In the genomic region with DNA sequence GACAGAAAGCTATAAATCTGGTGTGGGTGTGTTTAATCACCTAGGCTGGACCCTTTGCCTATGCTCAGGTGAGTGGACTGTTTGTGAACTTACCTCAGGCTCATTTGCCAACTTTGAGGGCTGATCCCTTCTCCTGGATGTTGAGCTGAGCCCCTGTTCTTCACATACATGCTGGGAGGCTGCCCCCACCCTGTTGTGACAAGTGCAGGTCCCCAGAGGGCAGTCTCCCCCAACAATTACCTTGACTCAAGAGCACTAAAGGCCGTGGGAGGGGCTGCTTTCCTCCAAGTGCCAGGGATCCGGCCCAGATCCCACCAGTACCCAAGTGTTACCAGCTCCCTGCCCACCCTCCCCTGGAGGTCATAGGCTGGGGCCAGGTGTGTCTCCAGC, we compare ENCODE assay signal across 10 mouse cellular contexts. TPM values are rescaled to one million over a fixed set of nuclear protein-coding genes. Genes with fewer than 3 reads are reported as not detected.
DNase-seq lines count a peak whose midpoint lies in the region; ATAC-seq and TF ChIP-seq lines count a peak whose summit lies in the region.
"Had no signal": no experiment of that assay in that cellular context is flagged by ENCODE, and none has a peak within 500 bp of the region (broad histone marks: within the 10 kb centered on the region; RNA-seq: fewer than 3 reads in every experiment).

No protein-coding gene starts in this region.

- no peak overlapping the region for H3K4me2 ChIP-seq in hindbrain, postnatal 0 days (ENCODE audit: low read depth, low read length)
- H3K4me2 ChIP-seq: intestine, embryonic 15.5 days had no signal

- H3K9ac ChIP-seq in MEL (ENCODE audit: control insufficient read depth, low read depth, low read length, poor library complexity, severe bottlenecking), result no peak overlapping the region
- no peak overlapping the region for H3K9ac ChIP-seq in hindbrain, postnatal 0 days (replicated peaks; ENCODE audit: low read length)
- H3K9ac ChIP-seq: intestine, embryonic 15.5 days had no signal

- peaks cover 8% of the 10 kb centered on the region; the same call in 1 of the 2 replicates for H3K4me1 ChIP-seq in lung, adult 2 months (ENCODE audit: control insufficient read depth, insufficient read depth, low read length)
- H3K4me1 ChIP-seq in MEL (ENCODE audit: control insufficient read depth in 1 of 2, insufficient read depth in 2 of 2, low read length in 2 of 2), result peaks cover 0 to 14% of the 10 kb centered on the region in 2 experiments; a peak in 2 of 4 replicates
- H3K4me1 ChIP-seq in hindbrain, postnatal 0 days (ENCODE audit: insufficient read depth, low read length), result 0 out of 2 replicates have a peak, but pooled peaks cover 5% of the 10 kb centered on the region
- H3K4me1 ChIP-seq in kidney, adult 2 months (ENCODE audit: control insufficient read depth, insufficient read depth, low read length), result no peaks in the 10 kb centered on the region

- intact Hi-C loops in gastrocnemius, postnatal 36 days (cut with DNase I), result no loop called here

- TF ChIP-seq POLR2A in lung, adult 2 months (IDR thresholded peaks at IDR 0.05; ENCODE audit: borderline replicate concordance, extremely low read depth, low read depth, low read length), result no peak
- TF ChIP-seq POLR2A in MEL (IDR thresholded peaks at IDR 0.05; ENCODE audit: control insufficient read depth in 1 of 2, insufficient read depth in 1 of 2, low read depth in 1 of 2, low read length in 2 of 2, poor library complexity in 1 of 2), result no peak; a peak in 1 of 4 replicates
- no peak for TF ChIP-seq POLR2A in kidney, adult 2 months (IDR thresholded peaks at IDR 0.05; ENCODE audit: low read depth, low read length)

- no peaks in the 10 kb centered on the region for H3K9me3 ChIP-seq in MEL (replicated peaks; ENCODE audit: insufficient read depth, low read length)
- no peaks in the 10 kb centered on the region for H3K9me3 ChIP-seq in hindbrain, postnatal 0 days (ENCODE audit: low read length)
- H3K9me3 ChIP-seq: intestine, embryonic 15.5 days; limb, embryonic 10.5 days had no signal

- no peak for DNase-seq in lung, adult 2 months
- no peak for DNase-seq in lung, postnatal 14 days
- DNase-seq in MEL (ENCODE audit: low read depth, low spot score), result peak; percentile 57
- peak; percentile 49 for DNase-seq in hindbrain, postnatal 0 days (ENCODE audit: low spot score)
- DNase-seq in thymus, postnatal 0 days (ENCODE audit: low spot score), result peak; percentile 56
- DNase-seq in kidney, adult 2 months, result no peak
- DNase-seq in gastrocnemius, postnatal 36 days, result no peak
- DNase-seq: cerebellum, adult 9-10 months had no signal

- no peaks in the 10 kb centered on the region; a peak in 1 of 4 replicates for H3K36me3 ChIP-seq in MEL (ENCODE audit: control insufficient read depth in 1 of 2, insufficient read depth in 2 of 2, low read length in 2 of 2)
- peaks cover 31% of the 10 kb centered on the region for H3K36me3 ChIP-seq in hindbrain, postnatal 0 days (ENCODE audit: insufficient read depth, low read length)
- no peaks in the 10 kb centered on the region; the same call in 1 of the 2 replicates for H3K36me3 ChIP-seq in kidney, adult 2 months (ENCODE audit: control insufficient read depth, insufficient read depth, low read length)

- TF ChIP-seq RAD21 in MEL (IDR thresholded peaks at IDR 0.05; ENCODE audit: low read depth, low read length), result peak; percentile 32

- H3K27ac ChIP-seq in MEL (ENCODE audit: control insufficient read depth, low read depth, low read length), result no peak overlapping the region
- peak overlapping the region; percentile 66; the same call in 1 of the 2 replicates for H3K27ac ChIP-seq in hindbrain, postnatal 0 days
- no peak overlapping the region for H3K27ac ChIP-seq in kidney, adult 2 months (ENCODE audit: insufficient read depth, low read depth, low read length)
- H3K27ac ChIP-seq: intestine, embryonic 15.5 days; limb, embryonic 10.5 days had no signal

- peak; percentile 12; the same call in 1 of the 2 replicates for TF ChIP-seq CTCF in lung, adult 2 months (IDR thresholded peaks at IDR 0.05; ENCODE audit: insufficient read depth, low read length)
- TF ChIP-seq CTCF in MEL (IDR thresholded peaks at IDR 0.05 in 2 of 3, conservative IDR thresholded peaks at IDR 0.05 in 1 of 3; ENCODE audit: control insufficient read depth in 1 of 3, insufficient read depth in 1 of 3, low read depth in 2 of 3, low read length in 3 of 3, poor library complexity in 1 of 3, severe bottlenecking in 1 of 3), result peak in 2 of 3 experiments; percentile 47 to 50; a peak in 5 of 6 replicates
- no peak for TF ChIP-seq CTCF in hindbrain, postnatal 0 days (IDR thresholded peaks at IDR 0.05; ENCODE audit: low read depth)
- no peak for TF ChIP-seq CTCF in kidney, adult 2 months (conservative IDR thresholded peaks at IDR 0.05; ENCODE audit: insufficient read depth, insufficient read length, low read depth, low read length)

- no peak for ATAC-seq in hindbrain, postnatal 0 days
- ATAC-seq: intestine, embryonic 15.5 days had no signal

- no peaks in the 10 kb centered on the region for H3K79me2 ChIP-seq in MEL (ENCODE audit: control insufficient read depth, insufficient read depth, low read length, poor library complexity)

- WGBS in lung, adult 2 months, result 8% methylated on average over 2 of the region's 2 CpGs
- WGBS in hindbrain, postnatal 0 days, result 18% methylated on average over 2 of the region's 2 CpGs
- 11% methylated on average over 2 of the region's 2 CpGs for WGBS in kidney, adult 2 months

- no peak overlapping the region for H3K4me3 ChIP-seq in lung, adult 2 months (replicated peaks; ENCODE audit: extremely low read depth, low read depth, low read length)
- no peak overlapping the region for H3K4me3 ChIP-seq in MEL (ENCODE audit: control insufficient read depth in 1 of 2, insufficient read depth in 1 of 2, low read depth in 2 of 2, low read length in 2 of 2)
- H3K4me3 ChIP-seq in hindbrain, postnatal 0 days (ENCODE audit: low read length), result no peak overlapping the region
- no peak overlapping the region for H3K4me3 ChIP-seq in kidney, adult 2 months (ENCODE audit: insufficient read depth, low read depth, low read length)
- H3K4me3 ChIP-seq: intestine, embryonic 15.5 days; limb, embryonic 10.5 days had no signal

- H3K27me3 ChIP-seq in MEL (ENCODE audit: control insufficient read depth in 1 of 2, insufficient read depth in 2 of 2, low read length in 2 of 2), result no peaks in the 10 kb centered on the region
- no peaks in the 10 kb centered on the region for H3K27me3 ChIP-seq in hindbrain, postnatal 0 days (ENCODE audit: insufficient read depth, low read length)
- no peaks in the 10 kb centered on the region for H3K27me3 ChIP-seq in kidney, adult 2 months (replicated peaks; ENCODE audit: control insufficient read depth, insufficient read depth, low read length)

- TF ChIP-seq EP300 in MEL (IDR thresholded peaks at IDR 0.05; ENCODE audit: low read depth in 1 of 2, low read length in 2 of 2), result no peak

RNA-seq across cellular contexts. Expression of gene Celf5, which starts 2.5 kb away (rescaled TPM):
- 0.92 and 1.1 TPM in 2 replicates for polyA plus RNA-seq in lung, adult 2 months (2012; rRNA removed)
- total RNA-seq in MEL (2012; rRNA removed), result 0.03 and 0.08 TPM in 2 replicates
- polyA plus RNA-seq in MEL (2012; ENCODE audit: insufficient read depth in 1 of 2, insufficient read length in 2 of 2, low read depth in 1 of 2, low replicate concordance in 2 of 2, missing spikeins in 1 of 2), result under 1 TPM in 1 of 2 experiments, not detected in 1; 0.38 TPM
- total RNA-seq in hindbrain, postnatal 0 days (2014; rRNA removed), result 93.9 and 128 TPM in 2 replicates
- polyA plus RNA-seq in hindbrain, postnatal 0 days (2015; fragmentation: Nextera tagmentation; extraction: Ambion mirVana), result 40.1 and 43.2 TPM in 2 replicates
- 0.04 and 0.25 TPM in 2 replicates for polyA plus RNA-seq in thymus, postnatal 0 days (2015; fragmentation: Nextera tagmentation; extraction: Ambion mirVana)
- 0.18 and 0.27 TPM in 2 replicates for polyA plus RNA-seq in kidney, adult 2 months (2012; rRNA removed)
- total RNA-seq in gastrocnemius, postnatal 36 days (2021), result not detected

RNA-seq across cellular contexts. Expression of gene Ncln, which starts 11.1 kb away (rescaled TPM):
- polyA plus RNA-seq in lung, adult 2 months (2012; rRNA removed), result 197 and 203 TPM in 2 replicates
- total RNA-seq in MEL (2012; rRNA removed), result 120 and 136 TPM in 2 replicates
- polyA plus RNA-seq in MEL (2012; ENCODE audit: insufficient read depth in 1 of 2, insufficient read length in 2 of 2, low read depth in 1 of 2, low replicate concordance in 2 of 2, missing spikeins in 1 of 2), result 100 to 1,000 TPM; 215 to 276 TPM
- total RNA-seq in hindbrain, postnatal 0 days (2014; rRNA removed), result 124 and 170 TPM in 2 replicates
- 66.3 and 66.5 TPM in 2 replicates for polyA plus RNA-seq in hindbrain, postnatal 0 days (2015; fragmentation: Nextera tagmentation; extraction: Ambion mirVana)
- 39.4 and 45.5 TPM in 2 replicates for polyA plus RNA-seq in thymus, postnatal 0 days (2015; fragmentation: Nextera tagmentation; extraction: Ambion mirVana)
- polyA plus RNA-seq in kidney, adult 2 months (2012; rRNA removed), result 148 and 190 TPM in 2 replicates
- 10 to 100 TPM; 42.1 to 44.9 TPM for total RNA-seq in gastrocnemius, postnatal 36 days (2021)

RNA-seq across cellular contexts. Expression of gene S1pr4, which starts 14.9 kb away (rescaled TPM):
- 40.3 and 47.5 TPM in 2 replicates for polyA plus RNA-seq in lung, adult 2 months (2012; rRNA removed)
- 1.7 and 2.1 TPM in 2 replicates for total RNA-seq in MEL (2012; rRNA removed)
- 1 to 10 TPM in 1 of 2 experiments, not detected in 1; 1.6 TPM for polyA plus RNA-seq in MEL (2012; ENCODE audit: insufficient read depth in 1 of 2, insufficient read length in 2 of 2, low read depth in 1 of 2, low replicate concordance in 2 of 2, missing spikeins in 1 of 2)
- 0.40 and 1.3 TPM in 2 replicates for total RNA-seq in hindbrain, postnatal 0 days (2014; rRNA removed)
- 0.38 and 0.40 TPM in 2 replicates for polyA plus RNA-seq in hindbrain, postnatal 0 days (2015; fragmentation: Nextera tagmentation; extraction: Ambion mirVana)
- polyA plus RNA-seq in thymus, postnatal 0 days (2015; fragmentation: Nextera tagmentation; extraction: Ambion mirVana), result 22.2 and 25.6 TPM in 2 replicates
- polyA plus RNA-seq in kidney, adult 2 months (2012; rRNA removed), result 2.3 and 4.9 TPM in 2 replicates
- total RNA-seq in gastrocnemius, postnatal 36 days (2021), result 1 to 10 TPM in 1 of 2 experiments, under 1 TPM in 1; 0.46 to 1.5 TPM

RNA-seq across cellular contexts. Expression of gene Nfic, which starts 29.6 kb away (rescaled TPM):
- polyA plus RNA-seq in lung, adult 2 months (2012; rRNA removed), result 89.6 and 103 TPM in 2 replicates
- total RNA-seq in MEL (2012; rRNA removed), result 2.0 and 3.6 TPM in 2 replicates
- polyA plus RNA-seq in MEL (2012; ENCODE audit: insufficient read depth in 1 of 2, insufficient read length in 2 of 2, low read depth in 1 of 2, low replicate concordance in 2 of 2, missing spikeins in 1 of 2), result 1 to 10 TPM in 1 of 2 experiments, not detected in 1; 9.7 TPM
- 17.2 and 26.5 TPM in 2 replicates for total RNA-seq in hindbrain, postnatal 0 days (2014; rRNA removed)
- 33.8 and 34.6 TPM in 2 replicates for polyA plus RNA-seq in hindbrain, postnatal 0 days (2015; fragmentation: Nextera tagmentation; extraction: Ambion mirVana)
- 21.5 and 21.9 TPM in 2 replicates for polyA plus RNA-seq in thymus, postnatal 0 days (2015; fragmentation: Nextera tagmentation; extraction: Ambion mirVana)
- 64.7 and 82.5 TPM in 2 replicates for polyA plus RNA-seq in kidney, adult 2 months (2012; rRNA removed)
- total RNA-seq in gastrocnemius, postnatal 36 days (2021), result 100 to 1,000 TPM; 219 to 237 TPM

RNA-seq across cellular contexts. Expression of gene Gna15, which starts 39.0 kb away (rescaled TPM):
- 8.5 and 9.5 TPM in 2 replicates for polyA plus RNA-seq in lung, adult 2 months (2012; rRNA removed)
- 28.2 and 33.0 TPM in 2 replicates for total RNA-seq in MEL (2012; rRNA removed)
- polyA plus RNA-seq in MEL (2012; ENCODE audit: insufficient read depth in 1 of 2, insufficient read length in 2 of 2, low read depth in 1 of 2, low replicate concordance in 2 of 2, missing spikeins in 1 of 2), result 100 to 1,000 TPM in 1 of 2 experiments, 10 to 100 TPM in 1; 23.0 to 142 TPM
- 2.5 and 9.8 TPM in 2 replicates for total RNA-seq in hindbrain, postnatal 0 days (2014; rRNA removed)
- polyA plus RNA-seq in hindbrain, postnatal 0 days (2015; fragmentation: Nextera tagmentation; extraction: Ambion mirVana), result 1.2 and 1.9 TPM in 2 replicates
- 3.5 TPM in 2 replicates for polyA plus RNA-seq in thymus, postnatal 0 days (2015; fragmentation: Nextera tagmentation; extraction: Ambion mirVana)
- polyA plus RNA-seq in kidney, adult 2 months (2012; rRNA removed), result 1.7 and 2.1 TPM in 2 replicates
- total RNA-seq in gastrocnemius, postnatal 36 days (2021), result under 1 TPM in 1 of 2 experiments, not detected in 1; 0.20 TPM

Comparison
In these comparisons a context has a peak if more than half of its experiments do, and no peak if none do; other contexts are left out.
1. DNase-seq: peak in MEL (single experiment), hindbrain, postnatal 0 days (single experiment) and thymus, postnatal 0 days (single experiment); none in lung, adult 2 months (single experiment), lung, postnatal 14 days (single experiment), kidney, adult 2 months (single experiment) and gastrocnemius, postnatal 36 days (0 of 2).
2. CTCF ChIP-seq: peak in lung, adult 2 months (single experiment) and MEL (2 of 3); none in hindbrain, postnatal 0 days (single experiment) and kidney, adult 2 months (single experiment).
3. RNA of gene Celf5, which starts 2.5 kb away (polyA plus RNA-seq): 40.1 to 43.2 TPM in hindbrain, postnatal 0 days; 0.92 to 1.1 TPM in lung, adult 2 months, 0.38 TPM in MEL, 0.18 to 0.27 TPM in kidney, adult 2 months and 0.04 to 0.25 TPM in thymus, postnatal 0 days; every median in the first group is over 10 times any median in the second.